24 mouse cellular contexts compared by ENCODE assay signal in the genomic region with DNA sequence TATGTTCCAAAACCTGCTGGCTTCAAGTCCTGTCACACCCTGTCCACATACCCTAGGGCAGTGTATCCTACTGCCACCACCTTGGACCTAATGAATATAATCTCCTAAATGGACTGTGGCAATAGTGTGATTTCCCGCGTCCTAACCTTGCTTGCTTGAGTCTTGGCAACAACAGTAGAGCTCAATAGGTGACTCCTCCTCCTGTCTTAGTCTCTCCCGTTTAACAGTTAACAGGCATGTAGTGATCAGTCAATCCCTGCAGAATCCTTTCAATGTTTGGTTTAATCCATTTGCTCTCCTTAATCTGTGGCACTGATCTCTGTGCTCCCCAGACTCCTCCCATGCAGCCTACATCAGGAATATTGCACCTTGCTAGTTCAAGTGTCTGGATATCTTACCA. TPM values are rescaled to one million over a fixed set of nuclear protein-coding genes. Genes with fewer than 3 reads are reported as not detected.
DNase-seq lines count a peak whose midpoint lies in the region; TF ChIP-seq lines count a peak whose summit lies in the region.
"Had no signal": no experiment of that assay in that cellular context is flagged by ENCODE, and none has a peak within 500 bp of the region (broad histone marks: within the 10 kb centered on the region; RNA-seq: fewer than 3 reads in every experiment).

No protein-coding gene starts in this region.

- H3K27ac ChIP-seq in testis, adult 2 months (ENCODE audit: control insufficient read depth, insufficient read depth, low read depth, low read length), result no peak overlapping the region

- no peak for TF ChIP-seq POLR2A in testis, adult 2 months (IDR thresholded peaks at IDR 0.05; ENCODE audit: control insufficient read depth, low read depth, low read length)

- no peaks in the 10 kb centered on the region for H3K4me1 ChIP-seq in testis, adult 2 months (ENCODE audit: control insufficient read depth, insufficient read depth, low read length)

- H3K36me3 ChIP-seq in testis, adult 2 months (ENCODE audit: control insufficient read depth, insufficient read depth, low read length), result no peaks in the 10 kb centered on the region

- TF ChIP-seq CTCF in testis, adult 2 months (IDR thresholded peaks at IDR 0.05; ENCODE audit: control insufficient read depth, insufficient read depth, insufficient replicate concordance, low read depth, low read length), result no peak

- H3K27me3 ChIP-seq in testis, adult 2 months (ENCODE audit: control insufficient read depth, insufficient read depth, low read length), result no peaks in the 10 kb centered on the region
- H3K27me3 ChIP-seq: CH12.LX, Patski had no signal

- DNase-seq in retina, postnatal 1 day, result peak; percentile 32
- no peak for DNase-seq in retina, embryonic 14.5 days (ENCODE audit: low spot score)
- no peak for DNase-seq in testis, postnatal 10 days (ENCODE audit: low spot score)
- peak; percentile 90 for DNase-seq in fat pad, adult 2 months (ENCODE audit: extremely low read depth, low read depth, low spot score)
- peak; percentile 84 for DNase-seq in gonadal fat pad, adult 2 months (ENCODE audit: low read depth)
- DNase-seq in layer of hippocampus, postnatal 14 days (ENCODE audit: low spot score in 2 of 2), result no peak
- DNase-seq in thymus, postnatal 14 days, result no peak
- DNase-seq: adrenal gland, adult 2 months; adrenal gland, adult 8-10 months; adrenal gland, postnatal 10 days; adrenal gland, postnatal 14 days; adrenal gland, postnatal 25 days; adrenal gland, postnatal 36 days; B cell, adult 2 months; cerebellum, adult 11 months; cerebellum, adult 11-12 months had no signal

- H3K4me3 ChIP-seq in testis, adult 2 months (ENCODE audit: control insufficient read depth, low read depth, low read length), result peak overlapping the region; percentile 56; the same call in 1 of the 2 replicates

RNA-seq across cellular contexts. Expression of a gene that starts 3.1 kb away (rescaled TPM):
- polyA plus RNA-seq in testis, adult 2 months (2012; rRNA removed), result 62.7 and 75.2 TPM in 2 replicates
- polyA plus RNA-seq in gonadal fat pad, adult 2 months (2012; rRNA removed), result 0.22 and 0.60 TPM in 2 replicates
- total RNA-seq in layer of hippocampus, postnatal 14 days (2021), result under 1 TPM in 1 of 2 experiments, not detected in 1; 0.38 TPM
- total RNA-seq: adrenal gland, adult 18-20 months; adrenal gland, adult 2 months; adrenal gland, postnatal 10 days; adrenal gland, postnatal 14 days; adrenal gland, postnatal 25 days; adrenal gland, postnatal 36 days; CH12.LX; ES-E14; MEL had no signal
- polyA plus RNA-seq: adrenal gland, adult 2 months; brain, embryonic 14.5 days; G1E; Patski had no signal

RNA-seq across cellular contexts. Expression of a gene that starts 5.1 kb away (rescaled TPM):
- 14.6 and 14.9 TPM in 2 replicates for polyA plus RNA-seq in testis, adult 2 months (2012; rRNA removed)
- 9.5 and 13.3 TPM in 2 replicates for polyA plus RNA-seq in gonadal fat pad, adult 2 months (2012; rRNA removed)
- 10 to 100 TPM; 12.3 to 13.8 TPM for total RNA-seq in layer of hippocampus, postnatal 14 days (2021)

RNA-seq across cellular contexts. Expression of a gene that starts 5.1 kb away (rescaled TPM):
- polyA plus RNA-seq in testis, adult 2 months (2012; rRNA removed), result 47.3 and 52.8 TPM in 2 replicates
- polyA plus RNA-seq in gonadal fat pad, adult 2 months (2012; rRNA removed), result 34.2 and 44.4 TPM in 2 replicates
- total RNA-seq in layer of hippocampus, postnatal 14 days (2021), result 100 to 1,000 TPM; 155 to 183 TPM

RNA-seq across cellular contexts. Expression of a gene that starts 44.4 kb away (rescaled TPM):
- polyA plus RNA-seq in testis, adult 2 months (2012; rRNA removed), result 10.5 and 11.9 TPM in 2 replicates
- 44.5 and 47.5 TPM in 2 replicates for polyA plus RNA-seq in gonadal fat pad, adult 2 months (2012; rRNA removed)
- 10 to 100 TPM; 57.6 to 63.6 TPM for total RNA-seq in layer of hippocampus, postnatal 14 days (2021)

Comparison
In these comparisons a context has a peak if more than half of its experiments do, and no peak if none do; other contexts are left out.
1. DNase-seq: peak in retina, postnatal 1 day (single experiment), fat pad, adult 2 months (single experiment) and gonadal fat pad, adult 2 months (single experiment); none in retina, embryonic 14.5 days (single experiment), testis, postnatal 10 days (single experiment), layer of hippocampus, postnatal 14 days (0 of 2) and thymus, postnatal 14 days (single experiment).
2. RNA of a gene that starts 3.1 kb away (polyA plus RNA-seq): 62.7 to 75.2 TPM in testis, adult 2 months; 0.22 to 0.60 TPM in gonadal fat pad, adult 2 months; every median in the first group is over 10 times any median in the second.